Mouse (Mus musculus): ENCODE measurements around the gene Gm49405.
"Not testable (repeated sequence)": the region's sequence is repeated elsewhere in the genome, so short reads cannot be mapped to it uniquely, and the experiment has no call there.

Gene Gm49405

GRCm38 (mm10) chr19:4013066-4013465 is 12.6 kb downstream of the Gm49405 start:
- in situ Hi-C loops (cut with MseI, MboI) = no loop called here

- in situ Hi-C loops (cut with MseI, MboI) = loop anchor here in 1 of 2 experiments (5.0 kb wide), 1 partner anchor 37 kb away; no protein-coding TSS in a partner anchor
Measured at GRCm38 (mm10) chr19:4014802-4015201, 14.4 kb downstream of the Gm49405 start.

- in situ Hi-C loops (cut with MseI, MboI) = loop anchor here in 1 of 2 experiments (5.0 kb wide), 1 partner anchor 37 kb away; no protein-coding TSS in a partner anchor
Measured at GRCm38 (mm10) chr19:4015635-4016034, 15.2 kb downstream of the Gm49405 start.

- in situ Hi-C loops (cut with MseI, MboI) = loop anchor here in 1 of 2 experiments (5.0 kb wide), 1 partner anchor 34 kb away; no protein-coding TSS in a partner anchor
Measured at GRCm38 (mm10) chr19:4017921-4018587, 17.6 kb downstream of the Gm49405 start.

- in situ Hi-C loops (cut with MseI, MboI) = loop anchor here in 1 of 2 experiments (5.0 kb wide), 1 partner anchor 33 kb away; no protein-coding TSS in a partner anchor
Measured at GRCm38 (mm10) chr19:4018743-4019583, 18.5 kb downstream of the Gm49405 start.

- in situ Hi-C loops (cut with MseI, MboI) = no loop called here
Measured at GRCm38 (mm10) chr19:4023185-4023584, 22.8 kb downstream of the Gm49405 start.

- in situ Hi-C loops (cut with MseI, MboI) = no loop called here
Measured at GRCm38 (mm10) chr19:4027576-4027975, 27.1 kb downstream of the Gm49405 start.

- in situ Hi-C loops (cut with MseI, MboI) = no loop called here
Measured at GRCm38 (mm10) chr19:4032668-4033067, 32.2 kb downstream of the Gm49405 start.

GRCm38 (mm10) chr19:4033298-4033697 is 32.9 kb downstream of the Gm49405 start:
- in situ Hi-C loops (cut with MseI, MboI) = no loop called here

GRCm38 (mm10) chr19:4033742-4034141 is 33.3 kb downstream of the Gm49405 start:
- in situ Hi-C loops (cut with MseI, MboI) = no loop called here

- in situ Hi-C loops (cut with MseI, MboI) = no loop called here
Measured at GRCm38 (mm10) chr19:4036327-4037045, 36.1 kb downstream of the Gm49405 start.

- in situ Hi-C loops (cut with MseI, MboI) = not testable (repeated sequence)
Measured at GRCm38 (mm10) chr19:4037154-4037787, 36.8 kb downstream of the Gm49405 start.

- in situ Hi-C loops (cut with MseI, MboI) = no loop called here
Measured at GRCm38 (mm10) chr19:4037788-4038232, 37.4 kb downstream of the Gm49405 start, which contains the start of gene Gstp1. Gene Gstp1, minus strand, starts transcription at chr19:4037985.

- in situ Hi-C loops (cut with MseI, MboI) = not testable (repeated sequence)
Measured at GRCm38 (mm10) chr19:4040941-4041340, 40.5 kb downstream of the Gm49405 start.

- in situ Hi-C loops (cut with MseI, MboI) = not testable (repeated sequence)
Measured at GRCm38 (mm10) chr19:4041500-4041899, 41.1 kb downstream of the Gm49405 start.

GRCm38 (mm10) chr19:4042124-4042523 is 41.7 kb downstream of the Gm49405 start:
- in situ Hi-C loops (cut with MseI, MboI) = no loop called here

- in situ Hi-C loops (cut with MseI, MboI) = not testable (repeated sequence)
Measured at GRCm38 (mm10) chr19:4044109-4044508, 43.7 kb downstream of the Gm49405 start.

- in situ Hi-C loops (cut with MseI, MboI) = no loop called here
Measured at GRCm38 (mm10) chr19:4045966-4046865, 45.8 kb downstream of the Gm49405 start, which contains the start of gene Gstp2. Gene Gstp2, minus strand, starts transcription at chr19:4046023.

- in situ Hi-C loops (cut with MseI, MboI) = no loop called here
Measured at GRCm38 (mm10) chr19:4046866-4047254, 46.4 kb downstream of the Gm49405 start.

GRCm38 (mm10) chr19:4047859-4048258 is 47.4 kb downstream of the Gm49405 start:
- in situ Hi-C loops (cut with MseI, MboI) = no loop called here
